Mouse (Mus musculus): ENCODE results near the gene Naa40.

DNA sequence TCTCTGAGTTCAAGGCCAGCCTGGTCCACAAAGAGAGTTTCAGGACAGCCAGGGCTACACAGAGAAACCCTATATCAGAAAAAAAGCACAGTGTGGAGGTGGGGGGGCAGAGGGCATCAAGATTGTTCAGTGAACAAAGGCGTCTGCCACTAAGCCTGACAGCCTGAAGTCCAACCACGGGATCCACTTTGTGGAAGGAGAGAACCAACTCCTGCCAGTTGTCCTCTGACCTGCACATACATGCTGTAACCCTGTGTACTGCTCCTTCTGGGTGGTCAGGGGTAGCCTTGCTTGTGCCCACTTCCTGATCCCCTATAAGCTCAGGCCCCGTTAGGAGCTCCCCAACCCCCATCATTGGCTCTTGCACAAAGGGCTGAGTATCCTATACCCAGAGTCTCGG is 55.9 kb downstream of the Naa40 start:
- TF ChIP-seq GATA1 (IDR thresholded peaks at IDR 0.05; ENCODE audit: borderline replicate concordance, low read length) (no peak), FLI1 (IDR thresholded peaks at IDR 0.05; ENCODE audit: low read length) (no peak)
